Mouse (Mus musculus): ENCODE measurements at regions not wholly inside any gene's neighbourhood (a gene's known extent, or its start where the extent isn't known, plus 50 kb on each side); places are given as distances from the start of the nearest gene placed in this dataset.

DNA sequence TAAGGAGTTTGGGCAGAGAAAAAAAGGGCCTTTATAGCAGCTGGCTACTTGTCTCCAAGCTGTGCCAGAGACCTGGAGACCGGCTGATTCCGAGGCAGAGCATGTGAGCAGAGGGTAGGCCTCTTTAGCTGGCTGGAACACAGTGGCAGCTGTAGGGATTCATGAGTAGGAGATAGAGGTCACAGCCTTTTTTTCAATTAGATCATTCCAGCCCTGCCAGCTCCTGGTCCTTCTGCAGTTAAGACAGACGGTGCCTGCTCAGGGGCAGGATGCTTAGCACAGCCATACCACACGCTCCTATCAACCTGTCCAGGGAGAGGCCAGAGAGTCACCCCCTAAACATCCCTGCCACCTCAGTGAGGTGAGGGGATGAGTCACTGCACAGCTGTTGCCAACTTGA, 302.1 kb downstream of the Galc start:
- TF ChIP-seq MAFK (IDR thresholded peaks at IDR 0.05; ENCODE audit: insufficient read depth, low read depth, low read length) (no peak), ZC3H11A (IDR thresholded peaks at IDR 0.05; ENCODE audit: borderline replicate concordance, low read depth, low read length) (no peak), CHD2 (IDR thresholded peaks at IDR 0.05; ENCODE audit: low read depth, low read length) (no peak), HCFC1 (IDR thresholded peaks at IDR 0.05; ENCODE audit: borderline replicate concordance, insufficient read depth, low read length) (no peak)
